ENCODE assay signal across 11 mouse cellular contexts in the genomic region with DNA sequence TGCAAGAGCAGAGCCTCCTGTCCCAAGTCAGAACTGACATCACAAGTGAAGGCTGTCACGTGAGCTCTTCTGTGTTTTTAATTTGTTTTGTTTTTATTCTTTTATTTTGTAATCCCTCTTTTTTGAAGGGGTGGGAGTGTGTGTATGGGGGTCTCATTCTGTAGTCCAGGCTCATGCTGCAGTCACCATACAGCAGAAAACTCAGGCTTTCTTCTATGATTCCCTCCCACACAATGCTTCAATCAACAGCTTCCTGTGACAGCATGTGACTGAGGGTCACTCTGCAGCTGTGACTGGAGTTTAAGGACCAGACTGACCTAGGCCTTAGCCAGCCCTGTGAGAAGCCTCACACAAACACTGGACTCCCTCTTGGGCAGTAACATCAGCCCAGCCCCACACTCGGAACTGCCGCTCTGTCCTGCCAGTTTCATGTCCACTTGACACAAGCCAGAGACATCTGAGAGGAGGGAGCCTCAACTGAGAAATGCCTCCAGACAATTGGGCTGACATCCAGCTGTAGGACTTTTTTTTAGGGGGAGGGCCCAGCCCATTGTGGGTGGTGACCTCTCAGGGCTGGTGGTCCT. TPM values are rescaled to one million over a fixed set of nuclear protein-coding genes. Genes with fewer than 3 reads are reported as not detected.
A peak's percentile ranks its signal among the peaks of the same experiment; 100 is the strongest.
DNase-seq lines count a peak whose midpoint lies in the region; ATAC-seq lines count a peak whose summit lies in the region.
"Had no signal": no experiment of that assay in that cellular context is flagged by ENCODE, and none has a peak within 500 bp of the region (broad histone marks: within the 10 kb centered on the region; RNA-seq: fewer than 3 reads in every experiment).

No protein-coding gene starts in this region.

- H3K9ac ChIP-seq in kidney, embryonic 14.5 days (ENCODE audit: low read depth, low read length): no peak overlapping the region
- no peak overlapping the region for H3K9ac ChIP-seq in midbrain, embryonic 13.5 days (replicated peaks)
- peak overlapping the region; percentile 1; the same call in 1 of the 2 replicates for H3K9ac ChIP-seq in heart, embryonic 14.5 days (ENCODE audit: low read length)
- H3K9ac ChIP-seq in stomach, embryonic 16.5 days (ENCODE audit: low read length): no peak overlapping the region
- H3K9ac ChIP-seq: embryonic facial prominence, embryonic 12.5 days; forebrain, embryonic 15.5 days; limb, embryonic 12.5 days had no signal

- no peaks in the 10 kb centered on the region for H3K36me3 ChIP-seq in kidney, embryonic 14.5 days (ENCODE audit: control insufficient read depth, insufficient read depth, low read length)
- peaks cover 63% of the 10 kb centered on the region for H3K36me3 ChIP-seq in midbrain, embryonic 10.5 days
- H3K36me3 ChIP-seq in midbrain, embryonic 13.5 days: peaks cover 18% of the 10 kb centered on the region
- H3K36me3 ChIP-seq in heart, embryonic 14.5 days (ENCODE audit: control insufficient read depth, insufficient read depth, low read length): peaks cover 11% of the 10 kb centered on the region; the same call in 1 of the 2 replicates
- peaks cover 8% of the 10 kb centered on the region for H3K36me3 ChIP-seq in stomach, embryonic 16.5 days (ENCODE audit: control insufficient read depth, insufficient read depth, low read length)

- no peak overlapping the region for H3K4me2 ChIP-seq in kidney, embryonic 14.5 days (replicated peaks; ENCODE audit: low read depth, low read length)
- H3K4me2 ChIP-seq in midbrain, embryonic 13.5 days (replicated peaks): no peak overlapping the region
- no peak overlapping the region for H3K4me2 ChIP-seq in heart, embryonic 14.5 days (ENCODE audit: low read length)
- no peak overlapping the region for H3K4me2 ChIP-seq in stomach, embryonic 16.5 days (ENCODE audit: low read depth, low read length)
- H3K4me2 ChIP-seq: embryonic facial prominence, embryonic 12.5 days; forebrain, embryonic 15.5 days; limb, embryonic 12.5 days had no signal

- no peak for DNase-seq in kidney, adult 18-20 months
- peak; percentile 40 for DNase-seq in midbrain, embryonic 10.5 days (ENCODE audit: low spot score)
- no peak for DNase-seq in cerebellum, adult 8-10 months
- DNase-seq: adrenal gland, postnatal 10 days had no signal

- H3K27me3 ChIP-seq in kidney, embryonic 14.5 days (ENCODE audit: control insufficient read depth, insufficient read depth, low read length): no peaks in the 10 kb centered on the region
- H3K27me3 ChIP-seq in midbrain, embryonic 10.5 days (ENCODE audit: low read depth, poor library complexity, severe bottlenecking): no peaks in the 10 kb centered on the region
- H3K27me3 ChIP-seq in midbrain, embryonic 13.5 days: no peaks in the 10 kb centered on the region
- no peaks in the 10 kb centered on the region for H3K27me3 ChIP-seq in heart, embryonic 14.5 days (ENCODE audit: control insufficient read depth, insufficient read depth, low read length)
- no peaks in the 10 kb centered on the region for H3K27me3 ChIP-seq in stomach, embryonic 16.5 days (ENCODE audit: control insufficient read depth, insufficient read depth, low read length)
- H3K27me3 ChIP-seq: embryonic facial prominence, embryonic 12.5 days; forebrain, embryonic 15.5 days; limb, embryonic 12.5 days had no signal

- no peaks in the 10 kb centered on the region; the same call in 1 of the 2 replicates for H3K4me1 ChIP-seq in kidney, embryonic 14.5 days (ENCODE audit: control insufficient read depth, insufficient read depth, low read length)
- peaks cover 19% of the 10 kb centered on the region for H3K4me1 ChIP-seq in midbrain, embryonic 10.5 days
- H3K4me1 ChIP-seq in midbrain, embryonic 13.5 days (replicated peaks): 0 out of 2 replicates have a peak, but pooled peaks cover 3% of the 10 kb centered on the region
- peaks cover 28 to 35% of the 10 kb centered on the region in 2 experiments for H3K4me1 ChIP-seq in heart, embryonic 14.5 days (ENCODE audit: control insufficient read depth in 2 of 2, insufficient read depth in 2 of 2, low read length in 2 of 2)
- H3K4me1 ChIP-seq in stomach, embryonic 16.5 days (ENCODE audit: control insufficient read depth, insufficient read depth, low read length): peaks cover 6% of the 10 kb centered on the region; the same call in 1 of the 2 replicates
- H3K4me1 ChIP-seq: embryonic facial prominence, embryonic 12.5 days; forebrain, embryonic 15.5 days; limb, embryonic 12.5 days had no signal

- H3K9me3 ChIP-seq in kidney, embryonic 14.5 days (ENCODE audit: control insufficient read depth, low read length): 0 out of 2 replicates have a peak, but pooled peaks cover 4% of the 10 kb centered on the region
- H3K9me3 ChIP-seq in midbrain, embryonic 10.5 days (replicated peaks): peaks cover 8% of the 10 kb centered on the region
- H3K9me3 ChIP-seq in midbrain, embryonic 13.5 days: no peaks in the 10 kb centered on the region
- H3K9me3 ChIP-seq in heart, embryonic 14.5 days (ENCODE audit: control insufficient read depth, low read length): peaks cover 4% of the 10 kb centered on the region; the same call in 1 of the 2 replicates
- peaks cover 6% of the 10 kb centered on the region; the same call in 1 of the 2 replicates for H3K9me3 ChIP-seq in stomach, embryonic 16.5 days (replicated peaks; ENCODE audit: control insufficient read depth, low read length)
- H3K9me3 ChIP-seq: embryonic facial prominence, embryonic 12.5 days; forebrain, embryonic 15.5 days had no signal

- peak; percentile 56; the same call in 1 of the 2 replicates for ATAC-seq in kidney, embryonic 14.5 days (ENCODE audit: low FRiP score, low TSS enrichment)
- ATAC-seq in midbrain, embryonic 13.5 days: no peak
- ATAC-seq in heart, embryonic 14.5 days (ENCODE audit: insufficient number of reproducible peaks, insufficient read depth, low FRiP score, low read depth): peak; percentile 81
- ATAC-seq in stomach, embryonic 16.5 days (ENCODE audit: insufficient read depth, low FRiP score): peak; percentile 81; the same call in 1 of the 2 replicates
- ATAC-seq: forebrain, embryonic 15.5 days had no signal

- H3K4me3 ChIP-seq in kidney, embryonic 14.5 days (ENCODE audit: low read length): no peak overlapping the region
- no peak overlapping the region for H3K4me3 ChIP-seq in midbrain, embryonic 10.5 days
- H3K4me3 ChIP-seq in midbrain, embryonic 13.5 days (replicated peaks): no peak overlapping the region
- H3K4me3 ChIP-seq in heart, embryonic 14.5 days (ENCODE audit: control insufficient read depth in 1 of 2, insufficient read depth in 1 of 2, low read depth in 1 of 2, low read length in 2 of 2): no peak overlapping the region
- H3K4me3 ChIP-seq in stomach, embryonic 16.5 days (replicated peaks; ENCODE audit: low read length): no peak overlapping the region
- H3K4me3 ChIP-seq: embryonic facial prominence, embryonic 12.5 days; forebrain, embryonic 15.5 days; limb, embryonic 12.5 days had no signal

- H3K27ac ChIP-seq in kidney, embryonic 14.5 days (ENCODE audit: low read depth, low read length): no peak overlapping the region
- peak overlapping the region; percentile 61 for H3K27ac ChIP-seq in midbrain, embryonic 10.5 days (replicated peaks)
- H3K27ac ChIP-seq in midbrain, embryonic 13.5 days: no peak overlapping the region
- peak overlapping the region; percentile 68 to 83 for H3K27ac ChIP-seq in heart, embryonic 14.5 days (replicated peaks in 1 of 2; ENCODE audit: control insufficient read depth in 1 of 2, insufficient read depth in 1 of 2, low read depth in 2 of 2, low read length in 2 of 2)
- H3K27ac ChIP-seq in stomach, embryonic 16.5 days (ENCODE audit: low read length): peak overlapping the region; percentile 26; the same call in 1 of the 2 replicates
- H3K27ac ChIP-seq: embryonic facial prominence, embryonic 12.5 days; forebrain, embryonic 15.5 days; limb, embryonic 12.5 days had no signal

- WGBS in kidney, embryonic 14.5 days: 33% methylated on average over 3 of the region's 3 CpGs
- WGBS in midbrain, embryonic 10.5 days: 54% methylated on average over 3 of the region's 3 CpGs
- 32% methylated on average over 3 of the region's 3 CpGs for WGBS in midbrain, embryonic 13.5 days
- WGBS in heart, embryonic 14.5 days: 28% methylated on average over 3 of the region's 3 CpGs
- 52% methylated on average over 3 of the region's 3 CpGs for WGBS in stomach, embryonic 16.5 days

RNA-seq across cellular contexts. Expression of a gene that starts 8.8 kb away (rescaled TPM):
- 1.7 and 2.3 TPM in 2 replicates for polyA plus RNA-seq in kidney, embryonic 14.5 days (2014; fragmentation: Nextera tagmentation; extraction: Ambion mirVana)
- 1.5 and 2.2 TPM in 2 replicates for polyA plus RNA-seq in midbrain, embryonic 10.5 days (2016; fragmentation: Nextera tagmentation; extraction: Ambion mirVana)
- polyA plus RNA-seq in midbrain, embryonic 13.5 days (2015; fragmentation: Nextera tagmentation; extraction: Ambion mirVana): 1.7 and 1.9 TPM in 2 replicates
- polyA plus RNA-seq in heart, embryonic 14.5 days (2014; fragmentation: Nextera tagmentation; extraction: Ambion mirVana): 0.96 and 1.2 TPM in 2 replicates
- 1.0 and 1.1 TPM in 2 replicates for polyA plus RNA-seq in stomach, embryonic 16.5 days (2015; fragmentation: Nextera tagmentation; extraction: Ambion mirVana)

RNA-seq across cellular contexts. Expression of a gene that starts 14.3 kb away (rescaled TPM):
- polyA plus RNA-seq in kidney, embryonic 14.5 days (2014; fragmentation: Nextera tagmentation; extraction: Ambion mirVana): 37.8 and 48.0 TPM in 2 replicates
- 44.7 and 45.6 TPM in 2 replicates for polyA plus RNA-seq in midbrain, embryonic 10.5 days (2016; fragmentation: Nextera tagmentation; extraction: Ambion mirVana)
- polyA plus RNA-seq in midbrain, embryonic 13.5 days (2015; fragmentation: Nextera tagmentation; extraction: Ambion mirVana): 63.7 TPM in 2 replicates
- polyA plus RNA-seq in heart, embryonic 14.5 days (2014; fragmentation: Nextera tagmentation; extraction: Ambion mirVana): 28.8 and 31.3 TPM in 2 replicates
- polyA plus RNA-seq in stomach, embryonic 16.5 days (2015; fragmentation: Nextera tagmentation; extraction: Ambion mirVana): 40.5 and 41.9 TPM in 2 replicates

RNA-seq across cellular contexts. Expression of a gene that starts 21.5 kb away (rescaled TPM):
- polyA plus RNA-seq in kidney, embryonic 14.5 days (2014; fragmentation: Nextera tagmentation; extraction: Ambion mirVana): 9.5 and 12.9 TPM in 2 replicates
- 4.1 and 5.6 TPM in 2 replicates for polyA plus RNA-seq in midbrain, embryonic 10.5 days (2016; fragmentation: Nextera tagmentation; extraction: Ambion mirVana)
- 2.9 and 4.0 TPM in 2 replicates for polyA plus RNA-seq in midbrain, embryonic 13.5 days (2015; fragmentation: Nextera tagmentation; extraction: Ambion mirVana)
- polyA plus RNA-seq in heart, embryonic 14.5 days (2014; fragmentation: Nextera tagmentation; extraction: Ambion mirVana): 31.0 and 31.5 TPM in 2 replicates
- 4.5 and 6.2 TPM in 2 replicates for polyA plus RNA-seq in stomach, embryonic 16.5 days (2015; fragmentation: Nextera tagmentation; extraction: Ambion mirVana)

RNA-seq across cellular contexts. Expression of a gene that starts 51.9 kb away (rescaled TPM):
- polyA plus RNA-seq in kidney, embryonic 14.5 days (2014; fragmentation: Nextera tagmentation; extraction: Ambion mirVana): 2.3 and 3.9 TPM in 2 replicates
- 9.8 TPM in 2 replicates for polyA plus RNA-seq in midbrain, embryonic 10.5 days (2016; fragmentation: Nextera tagmentation; extraction: Ambion mirVana)
- 4.0 and 6.3 TPM in 2 replicates for polyA plus RNA-seq in midbrain, embryonic 13.5 days (2015; fragmentation: Nextera tagmentation; extraction: Ambion mirVana)
- 4.3 and 5.0 TPM in 2 replicates for polyA plus RNA-seq in heart, embryonic 14.5 days (2014; fragmentation: Nextera tagmentation; extraction: Ambion mirVana)
- 5.5 and 6.5 TPM in 2 replicates for polyA plus RNA-seq in stomach, embryonic 16.5 days (2015; fragmentation: Nextera tagmentation; extraction: Ambion mirVana)

Comparison
In these comparisons a context has a peak if more than half of its experiments do, and no peak if none do; other contexts are left out.
1. H3K27ac ChIP-seq: peak in midbrain, embryonic 10.5 days (single experiment), heart, embryonic 14.5 days (2 of 2) and stomach, embryonic 16.5 days (single experiment); none in kidney, embryonic 14.5 days (single experiment) and midbrain, embryonic 13.5 days (single experiment).